Mouse (Mus musculus): ENCODE results near the gene Lrmda. TPM values are rescaled to one million over a fixed set of nuclear protein-coding genes. Genes with fewer than 3 reads are reported as not detected.

The Lrmda gene
- total and polyA plus RNA-seq, 3 experiments = 0.43 to 1.1 (median 1.0) TPM

- 62% methylated on average over 5 of the region's 5 CpGs for WGBS
- no peak for DNase-seq
- Histone ChIP-seq H3K4me1 (ENCODE audit: control insufficient read depth, insufficient read depth, low read length) (no peaks in the 10 kb centered on the region), H3K79me2 (replicated peaks; ENCODE audit: control insufficient read depth, insufficient read depth, low read length) (no peaks in the 10 kb centered on the region), H3K36me3 (ENCODE audit: control insufficient read depth, insufficient read depth, low read length) (no peaks in the 10 kb centered on the region), H3K27ac (no peak overlapping the region), H3K9ac (ENCODE audit: low read depth, low read length) (no peak overlapping the region), H3K4me3 (no peak overlapping the region), H3K27me3 (ENCODE audit: control insufficient read depth, insufficient read depth, low read length) (peaks cover 2% of the 10 kb centered on the region; the same call in 1 of the 2 replicates)
- intact Hi-C loops (cut with DNase I) = no loop called here
- TF ChIP-seq EP300 (IDR thresholded peaks at IDR 0.05; ENCODE audit: insufficient read depth, low read depth, low read length) (no peak), POLR2A (IDR thresholded peaks at IDR 0.05; ENCODE audit: insufficient read depth, low read depth, low read length) (no peak), CTCF (IDR thresholded peaks at IDR 0.05) (no peak)
These were observed 702.3 kb downstream of the Lrmda start for GRCm38 (mm10) chr14:22721845-22722244.

- Histone ChIP-seq H3K4me3 (no peak overlapping the region), H3K9ac (ENCODE audit: low read depth, low read length) (no peak overlapping the region), H3K79me2 (replicated peaks; ENCODE audit: control insufficient read depth, insufficient read depth, low read length) (no peaks in the 10 kb centered on the region), H3K27me3 (ENCODE audit: control insufficient read depth, insufficient read depth, low read length) (peaks cover 2% of the 10 kb centered on the region; the same call in 1 of the 2 replicates), H3K4me1 (ENCODE audit: control insufficient read depth, insufficient read depth, low read length) (no peaks in the 10 kb centered on the region), H3K27ac (no peak overlapping the region), H3K36me3 (ENCODE audit: control insufficient read depth, insufficient read depth, low read length) (no peaks in the 10 kb centered on the region)
- WGBS = 68% methylated on average over 2 of the region's 2 CpGs
- no peak for TF ChIP-seq EP300 (IDR thresholded peaks at IDR 0.05; ENCODE audit: insufficient read depth, low read depth, low read length)
- DNase-seq = no peak
- intact Hi-C loops (cut with DNase I) = no loop called here
These were observed 708.0 kb downstream of the Lrmda start for GRCm38 (mm10) chr14:22727548-22727947.

- no peak overlapping the region for H3K27ac ChIP-seq
- no peak for DNase-seq
- H3K4me3 ChIP-seq = no peak overlapping the region
- H3K79me2 ChIP-seq (replicated peaks; ENCODE audit: control insufficient read depth, insufficient read depth, low read length) = no peaks in the 10 kb centered on the region
- H3K4me1 ChIP-seq (ENCODE audit: control insufficient read depth, insufficient read depth, low read length) = no peaks in the 10 kb centered on the region
- no peaks in the 10 kb centered on the region for H3K36me3 ChIP-seq (ENCODE audit: control insufficient read depth, insufficient read depth, low read length)
- WGBS = 94% methylated on average over 8 of the region's 8 CpGs
- no peak overlapping the region for H3K9ac ChIP-seq (ENCODE audit: low read depth, low read length)
- TF ChIP-seq EP300 (IDR thresholded peaks at IDR 0.05; ENCODE audit: insufficient read depth, low read depth, low read length) (no peak), POLR2A (IDR thresholded peaks at IDR 0.05; ENCODE audit: insufficient read depth, low read depth, low read length) (no peak), CTCF (IDR thresholded peaks at IDR 0.05) (no peak)
- intact Hi-C loops (cut with DNase I) = no loop called here
- H3K27me3 ChIP-seq (ENCODE audit: control insufficient read depth, insufficient read depth, low read length) = no peaks in the 10 kb centered on the region
These were observed 709.2 kb downstream of the Lrmda start for GRCm38 (mm10) chr14:22728611-22729223.

GRCm38 (mm10) chr14:22738603-22739002 is 719.1 kb downstream of the Lrmda start:
- no peak overlapping the region for H3K4me3 ChIP-seq
- no peaks in the 10 kb centered on the region for H3K79me2 ChIP-seq (replicated peaks; ENCODE audit: control insufficient read depth, insufficient read depth, low read length)
- no peaks in the 10 kb centered on the region for H3K36me3 ChIP-seq (ENCODE audit: control insufficient read depth, insufficient read depth, low read length)
- no peaks in the 10 kb centered on the region for H3K4me1 ChIP-seq (ENCODE audit: control insufficient read depth, insufficient read depth, low read length)
- no peak for DNase-seq
- 50% methylated on average over 11 of the region's 11 CpGs for WGBS
- intact Hi-C loops (cut with DNase I) = no loop called here
- no peaks in the 10 kb centered on the region for H3K27me3 ChIP-seq (ENCODE audit: control insufficient read depth, insufficient read depth, low read length)
- TF ChIP-seq POLR2A (IDR thresholded peaks at IDR 0.05; ENCODE audit: insufficient read depth, low read depth, low read length) (no peak), EP300 (IDR thresholded peaks at IDR 0.05; ENCODE audit: insufficient read depth, low read depth, low read length) (no peak), CTCF (IDR thresholded peaks at IDR 0.05) (no peak)
- no peak overlapping the region for H3K27ac ChIP-seq
- H3K9ac ChIP-seq (ENCODE audit: low read depth, low read length) = no peak overlapping the region

GRCm38 (mm10) chr14:22742527-22742926 is 723.0 kb downstream of the Lrmda start:
- Histone ChIP-seq H3K27me3 (ENCODE audit: control insufficient read depth, insufficient read depth, low read length) (no peaks in the 10 kb centered on the region), H3K4me1 (ENCODE audit: control insufficient read depth, insufficient read depth, low read length) (peaks cover 3% of the 10 kb centered on the region; the same call in 1 of the 2 replicates), H3K9ac (ENCODE audit: low read depth, low read length) (no peak overlapping the region), H3K27ac (no peak overlapping the region), H3K36me3 (ENCODE audit: control insufficient read depth, insufficient read depth, low read length) (no peaks in the 10 kb centered on the region), H3K4me3 (no peak overlapping the region), H3K79me2 (replicated peaks; ENCODE audit: control insufficient read depth, insufficient read depth, low read length) (no peaks in the 10 kb centered on the region)
- DNase-seq = no peak
- TF ChIP-seq EP300 (IDR thresholded peaks at IDR 0.05; ENCODE audit: insufficient read depth, low read depth, low read length) = no peak
- no peak for TF ChIP-seq CTCF (IDR thresholded peaks at IDR 0.05)
- no peak for TF ChIP-seq POLR2A (IDR thresholded peaks at IDR 0.05; ENCODE audit: insufficient read depth, low read depth, low read length)
- intact Hi-C loops (cut with DNase I) = no loop called here

- no peaks in the 10 kb centered on the region for H3K27me3 ChIP-seq (ENCODE audit: control insufficient read depth, insufficient read depth, low read length)
- peaks cover 3% of the 10 kb centered on the region; the same call in 1 of the 2 replicates for H3K4me1 ChIP-seq (ENCODE audit: control insufficient read depth, insufficient read depth, low read length)
- 71% methylated on average over 4 of the region's 4 CpGs for whole genome bisulfite sequencing
- intact Hi-C loops (cut with DNase I) = no loop called here
- no peak overlapping the region for H3K4me3 ChIP-seq
- H3K79me2 ChIP-seq (replicated peaks; ENCODE audit: control insufficient read depth, insufficient read depth, low read length) = no peaks in the 10 kb centered on the region
- TF ChIP-seq CTCF (IDR thresholded peaks at IDR 0.05) = no peak
- TF ChIP-seq POLR2A (IDR thresholded peaks at IDR 0.05; ENCODE audit: insufficient read depth, low read depth, low read length) = no peak
- no peak for TF ChIP-seq EP300 (IDR thresholded peaks at IDR 0.05; ENCODE audit: insufficient read depth, low read depth, low read length)
- H3K27ac ChIP-seq = no peak overlapping the region
- no peak overlapping the region for H3K9ac ChIP-seq (ENCODE audit: low read depth, low read length)
- H3K36me3 ChIP-seq (ENCODE audit: control insufficient read depth, insufficient read depth, low read length) = no peaks in the 10 kb centered on the region
- DNase-seq = no peak
These were observed 723.8 kb downstream of the Lrmda start for GRCm38 (mm10) chr14:22743264-22743663.

Measured in heart, adult 2 months (tissue).